Mouse (Mus musculus) gastrocnemius, adult 2 months (tissue): Measurements from ENCODE around the gene Kank1. TPM values are rescaled to one million over a fixed set of nuclear protein-coding genes. Genes with fewer than 3 reads are reported as not detected.
A peak's percentile ranks its signal among the peaks of the same experiment; 100 is the strongest.

Experiments
- DNase-seq: peaks from one replicate; pipeline ENCODE4 v3.0.0; 2022
- H3K27ac ChIP-seq: fragments of 200-600 bp; 2 replicates; pipeline ENCODE4 v1.8.1; 2022; ENCODE audit warnings: mild to moderate bottlenecking
- H3K4me3 ChIP-seq: fragments of 200-600 bp; 2 replicates; pipeline ENCODE4 v1.8.1; 2022; ENCODE audit warnings: mild to moderate bottlenecking, moderate library complexity
- CTCF ChIP-seq: fragments of 200-600 bp; IDR thresholded peaks from 2 replicates; pipeline ENCODE4 v1.8.1; 2022; ENCODE audit warnings: antibody characterized with exemption, mild to moderate bottlenecking, moderate library complexity
- intact Hi-C: fragments of 180-260 bp; cut with DNase I; formaldehyde crosslinking; loops from one replicate; pipeline ENCODE4 v1.15.1; 2025
- total RNA-seq, 2 experiments: library from RNA; stranded (reverse); gene quantifications; 2 replicates each; pipeline ENCODE4 v1.2.3; 2021

Kank1 gene
- total RNA-seq, 2 experiments from 2014 or later = 17.4 to 19.2 TPM

GRCm38 (mm10) chr19:25365698-25366097 lies 128.9 kb downstream of the Kank1 start:
- TF ChIP-seq CTCF = no peak
- intact Hi-C loops = no loop called here
- DNase-seq = no peak

GRCm38 (mm10) chr19:25366620-25367019 lies 129.8 kb downstream of the Kank1 start:
- DNase-seq = no peak
- H3K27ac ChIP-seq = no peak overlapping the region
- no peak overlapping the region for H3K4me3 ChIP-seq
- intact Hi-C loops = no loop called here
- TF ChIP-seq CTCF = no peak

More at GRCm38 (mm10) chr19:25365698-25366097, 128.9 kb downstream of the Kank1 start:
- Histone ChIP-seq H3K27ac (no peak overlapping the region), H3K4me3 (no peak overlapping the region)

DNA sequence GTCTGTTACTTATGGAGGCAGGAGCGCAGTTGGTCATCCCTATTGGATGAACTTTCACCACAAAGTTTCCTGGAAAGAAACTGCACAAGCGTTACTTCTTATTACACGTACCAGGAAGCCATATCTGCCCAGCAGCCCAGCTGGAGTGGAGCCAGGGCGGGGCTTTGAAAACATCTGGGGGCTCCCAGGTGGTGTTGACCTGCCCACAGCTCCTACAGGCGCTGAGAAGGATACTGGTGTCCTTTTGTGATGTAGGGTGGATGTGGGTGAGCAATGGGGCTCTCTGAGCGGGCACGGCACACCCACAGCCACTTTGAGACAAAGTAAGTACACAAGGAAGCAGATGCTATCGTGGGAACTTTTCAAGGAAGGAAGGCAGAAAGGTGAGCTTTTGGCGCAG lies 133.7 kb downstream of the Kank1 start:
- intact Hi-C loops = no loop called here
- no peak for DNase-seq
- no peak overlapping the region for H3K4me3 ChIP-seq
- no peak overlapping the region for H3K27ac ChIP-seq
- TF ChIP-seq CTCF = no peak

- DNase-seq = no peak
- no peak overlapping the region for H3K4me3 ChIP-seq
- no peak overlapping the region; the same call in 1 of the 2 replicates for H3K27ac ChIP-seq
- intact Hi-C loops = no loop called here
- no peak for TF ChIP-seq CTCF
Observed at GRCm38 (mm10) chr19:25372794-25373193, 136.0 kb downstream of the Kank1 start.

- DNase-seq = no peak
- Histone ChIP-seq H3K4me3 (no peak overlapping the region), H3K27ac (no peak overlapping the region)
- intact Hi-C loops = no loop called here
- peak; percentile 55 for TF ChIP-seq CTCF
Observed at GRCm38 (mm10) chr19:25373594-25373993, 136.8 kb downstream of the Kank1 start.

GRCm38 (mm10) chr19:25374191-25374590 lies 137.4 kb downstream of the Kank1 start:
- intact Hi-C loops = no loop called here
- Histone ChIP-seq H3K4me3 (no peak overlapping the region), H3K27ac (peak overlapping the region; percentile 74)
- TF ChIP-seq CTCF = no peak
- DNase-seq = no peak

DNA sequence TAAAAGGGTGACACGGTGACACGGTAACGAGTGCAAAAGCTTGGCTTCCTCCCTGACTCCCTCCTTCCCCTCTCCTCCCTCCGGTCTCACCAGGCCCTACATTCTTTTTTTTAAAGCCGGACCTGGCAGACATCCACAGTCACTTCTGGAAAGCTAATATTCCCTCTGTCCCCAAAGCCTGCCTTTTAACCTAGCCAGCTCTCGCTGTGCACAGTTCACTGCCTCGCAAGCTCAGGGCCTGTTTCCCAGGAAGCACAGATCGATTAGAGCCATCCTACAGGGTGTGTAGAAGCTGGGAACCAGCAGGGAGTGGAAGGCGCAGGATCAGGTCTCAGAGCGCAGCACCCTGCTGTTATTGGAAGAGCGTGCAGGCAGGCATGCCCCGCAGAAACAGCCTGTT lies 138.2 kb downstream of the Kank1 start:
- peak; percentile 69 for DNase-seq
- peak overlapping the region; percentile 35 for H3K4me3 ChIP-seq
- peak overlapping the region; percentile 74 for H3K27ac ChIP-seq
- intact Hi-C loops = no loop called here
- no peak for TF ChIP-seq CTCF

GRCm38 (mm10) chr19:25376871-25377270 lies 140.1 kb downstream of the Kank1 start:
- Histone ChIP-seq H3K4me3 (no peak overlapping the region), H3K27ac (no peak overlapping the region)
- intact Hi-C loops = no loop called here
- TF ChIP-seq CTCF = no peak
- DNase-seq = no peak

- no peak for TF ChIP-seq CTCF
- intact Hi-C loops = no loop called here
- no peak overlapping the region for H3K27ac ChIP-seq
- H3K4me3 ChIP-seq = no peak overlapping the region
- DNase-seq = no peak
Observed at GRCm38 (mm10) chr19:25380675-25381074, 143.9 kb downstream of the Kank1 start.

DNA sequence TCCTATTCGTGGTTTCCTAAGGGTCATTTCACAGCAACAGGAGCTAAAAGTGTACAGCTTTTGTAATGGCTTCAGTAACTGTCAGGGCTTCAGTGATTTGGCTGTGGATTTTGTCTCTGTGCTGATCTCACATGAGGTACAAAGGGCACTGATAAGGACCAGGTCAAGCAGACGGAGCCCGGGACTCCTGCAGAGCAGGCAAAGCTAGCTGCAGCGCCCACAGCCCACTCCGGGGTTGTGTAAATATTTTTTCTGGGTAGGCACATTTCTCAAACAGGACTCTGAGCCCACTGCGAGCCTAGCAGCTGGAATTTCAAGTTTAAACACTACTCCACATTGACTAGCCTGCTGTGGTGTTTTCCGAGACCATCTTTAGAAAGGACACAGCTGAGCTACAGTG lies 145.2 kb downstream of the Kank1 start:
- intact Hi-C loops = no loop called here
- Histone ChIP-seq H3K4me3 (no peak overlapping the region), H3K27ac (no peak overlapping the region)
- no peak for TF ChIP-seq CTCF
- DNase-seq = no peak

DNA sequence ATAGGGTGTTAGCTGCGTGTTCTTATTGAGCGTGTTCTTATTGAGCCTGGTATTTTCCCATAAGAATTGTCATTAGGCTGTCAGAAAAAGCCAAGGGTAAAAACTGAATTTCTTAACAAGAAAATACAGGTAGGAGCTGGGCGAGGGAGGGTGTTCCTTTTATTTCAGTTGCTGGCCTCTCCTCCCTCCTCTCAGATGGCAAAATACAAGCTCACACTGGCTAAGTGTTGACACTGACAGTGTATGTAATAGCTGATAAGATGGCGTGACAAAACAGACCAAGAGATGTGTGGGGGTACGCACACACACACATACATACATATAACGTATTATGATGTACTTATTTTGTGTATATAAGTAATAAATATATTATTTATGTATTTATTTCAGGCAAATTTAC lies 145.7 kb downstream of the Kank1 start:
- no peak overlapping the region for H3K27ac ChIP-seq
- no peak for TF ChIP-seq CTCF
- H3K4me3 ChIP-seq = no peak overlapping the region
- no peak for DNase-seq
- intact Hi-C loops = no loop called here

DNA sequence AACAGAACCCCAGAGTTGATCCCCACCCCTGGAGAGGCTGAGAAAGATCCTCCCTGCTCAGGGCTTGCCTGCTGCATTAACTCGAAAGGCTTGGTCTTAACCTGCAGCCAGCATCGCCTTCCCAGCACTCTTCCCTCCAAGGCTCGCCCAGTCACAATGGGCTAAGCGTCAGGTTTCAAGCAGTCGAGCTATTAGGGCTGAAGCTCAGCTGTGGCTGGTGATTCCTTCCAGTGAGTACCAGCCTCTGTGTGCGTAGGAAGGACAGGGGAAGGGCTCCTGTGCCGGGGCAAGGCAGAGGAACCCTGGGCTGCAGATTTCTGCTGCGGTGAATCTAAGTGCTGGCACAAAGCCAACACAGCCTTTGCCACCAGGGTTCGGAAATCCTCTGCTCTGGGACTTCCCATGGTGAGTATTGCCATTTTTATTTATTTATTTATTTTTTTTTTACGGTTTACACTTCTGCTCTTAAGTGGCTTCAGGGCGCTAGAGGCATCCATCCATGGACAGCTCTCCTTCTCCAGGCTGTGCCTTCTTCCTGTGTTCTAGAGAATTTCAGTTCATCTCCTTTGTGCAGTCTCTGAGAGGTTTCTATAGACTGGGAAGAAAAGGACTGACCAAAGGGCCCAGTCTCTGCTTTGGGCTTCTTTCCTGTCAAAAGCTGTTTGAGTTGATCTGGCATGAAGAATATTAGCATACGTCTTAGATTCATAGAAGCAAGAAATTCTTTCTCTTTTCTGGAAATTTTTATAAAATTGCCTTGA lies 146.8 kb downstream of the Kank1 start:
- H3K27ac ChIP-seq = peak overlapping the region; percentile 10; the same call in 1 of the 2 replicates
- peak overlapping the region; percentile 4; the same call in 1 of the 2 replicates for H3K4me3 ChIP-seq
- TF ChIP-seq CTCF = no peak
- intact Hi-C loops = no loop called here
- DNase-seq = peak; percentile 38

DNA sequence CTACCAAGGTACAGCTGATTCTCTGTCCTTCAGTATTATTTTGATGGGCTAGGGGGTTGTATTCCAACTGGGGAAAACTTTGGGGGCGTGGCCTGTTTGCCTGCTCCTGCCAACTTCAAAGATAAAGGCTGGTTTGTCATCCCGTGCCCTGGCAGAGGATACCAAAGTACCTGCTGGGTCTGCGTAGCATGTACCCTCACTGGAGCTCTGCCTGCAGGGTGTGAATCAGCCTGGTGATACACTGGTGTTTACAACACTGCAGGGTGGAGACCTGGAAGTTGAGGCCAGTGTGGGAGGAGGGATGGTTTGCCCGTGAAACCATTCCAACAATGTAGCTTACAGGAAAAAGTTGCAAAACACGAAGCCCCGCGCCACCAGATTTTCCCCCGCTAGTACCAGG lies 149.2 kb downstream of the Kank1 start:
- Histone ChIP-seq H3K4me3 (no peak overlapping the region), H3K27ac (0 out of 2 replicates have a peak overlapping the region, but pooled peaks have one; percentile 29)
- intact Hi-C loops = no loop called here
- TF ChIP-seq CTCF = no peak
- DNase-seq = peak; percentile 30
